Mouse (Mus musculus): ENCODE results near the gene Adipor2. TPM values are rescaled to one million over a fixed set of nuclear protein-coding genes. Genes with fewer than 3 reads are reported as not detected.

The Adipor2 gene
- polyA plus RNA-seq, 1 experiment from 2014 or later, result 15.4 TPM

- no peak overlapping the region for H3K9ac ChIP-seq (replicated peaks; ENCODE audit: low read length)
- H3K27me3 ChIP-seq (ENCODE audit: control insufficient read depth, insufficient read depth, low read length), result no peaks in the 10 kb centered on the region
- H3K36me3 ChIP-seq (replicated peaks; ENCODE audit: control insufficient read depth, insufficient read depth, low read depth, low read length), result no peaks in the 10 kb centered on the region
- DNase-seq (ENCODE audit: low spot score) (no peak), ATAC-seq (replicated peaks; ENCODE audit: insufficient number of reproducible peaks, low FRiP score, low TSS enrichment, low read depth) (no peak)
- no peaks in the 10 kb centered on the region for H3K4me1 ChIP-seq (ENCODE audit: control insufficient read depth, insufficient read depth, low read length)
- no peaks in the 10 kb centered on the region for H3K9me3 ChIP-seq (replicated peaks; ENCODE audit: control insufficient read depth, low read length)
- no peak overlapping the region for H3K4me2 ChIP-seq (ENCODE audit: low read depth, low read length)
- no peak overlapping the region for H3K27ac ChIP-seq (replicated peaks; ENCODE audit: low read depth, low read length)
- WGBS, result 63% methylated on average over 6 of the region's 6 CpGs
- no peak overlapping the region for H3K4me3 ChIP-seq (ENCODE audit: low read depth, low read length)
These were observed 861 bp downstream of the Adipor2 start for GRCm38 (mm10) chr6:119416643-119417042.

- 85% methylated on average over 15 of the region's 15 CpGs for WGBS
These were observed 3.1 kb downstream of the Adipor2 start for GRCm38 (mm10) chr6:119414262-119415043.

GRCm38 (mm10) chr6:119412588-119412987 lies 4.9 kb downstream of the Adipor2 start:
- ATAC-seq (replicated peaks; ENCODE audit: insufficient number of reproducible peaks, low FRiP score, low TSS enrichment, low read depth), result no peak
- H3K27ac ChIP-seq (replicated peaks; ENCODE audit: low read depth, low read length), result no peak overlapping the region
- H3K27me3 ChIP-seq (ENCODE audit: control insufficient read depth, insufficient read depth, low read length), result no peaks in the 10 kb centered on the region
- no peak overlapping the region for H3K9ac ChIP-seq (replicated peaks; ENCODE audit: low read length)
- H3K4me3 ChIP-seq (ENCODE audit: low read depth, low read length), result no peak overlapping the region
- H3K36me3 ChIP-seq (replicated peaks; ENCODE audit: control insufficient read depth, insufficient read depth, low read depth, low read length), result no peaks in the 10 kb centered on the region
- H3K4me1 ChIP-seq (ENCODE audit: control insufficient read depth, insufficient read depth, low read length), result no peaks in the 10 kb centered on the region
- no peaks in the 10 kb centered on the region for H3K9me3 ChIP-seq (replicated peaks; ENCODE audit: control insufficient read depth, low read length)
- 90% methylated on average over 4 of the region's 4 CpGs for WGBS
- H3K4me2 ChIP-seq (ENCODE audit: low read depth, low read length), result no peak overlapping the region
- DNase-seq (ENCODE audit: low spot score), result no peak

More at GRCm38 (mm10) chr6:119414262-119415043, 3.1 kb downstream of the Adipor2 start:
- Histone ChIP-seq H3K27ac (replicated peaks; ENCODE audit: low read depth, low read length) (no peak overlapping the region), H3K9ac (replicated peaks; ENCODE audit: low read length) (no peak overlapping the region), H3K4me1 (ENCODE audit: control insufficient read depth, insufficient read depth, low read length) (no peaks in the 10 kb centered on the region), H3K4me3 (ENCODE audit: low read depth, low read length) (no peak overlapping the region), H3K27me3 (ENCODE audit: control insufficient read depth, insufficient read depth, low read length) (no peaks in the 10 kb centered on the region), H3K4me2 (ENCODE audit: low read depth, low read length) (no peak overlapping the region), H3K36me3 (replicated peaks; ENCODE audit: control insufficient read depth, insufficient read depth, low read depth, low read length) (no peaks in the 10 kb centered on the region), H3K9me3 (replicated peaks; ENCODE audit: control insufficient read depth, low read length) (no peaks in the 10 kb centered on the region)
- no peak for ATAC-seq (replicated peaks; ENCODE audit: insufficient number of reproducible peaks, low FRiP score, low TSS enrichment, low read depth)
- no peak for DNase-seq (ENCODE audit: low spot score)

- ATAC-seq (replicated peaks; ENCODE audit: insufficient number of reproducible peaks, low FRiP score, low TSS enrichment, low read depth), result no peak
- no peaks in the 10 kb centered on the region for H3K4me1 ChIP-seq (ENCODE audit: control insufficient read depth, insufficient read depth, low read length)
- H3K9ac ChIP-seq (replicated peaks; ENCODE audit: low read length), result no peak overlapping the region
- H3K9me3 ChIP-seq (replicated peaks; ENCODE audit: control insufficient read depth, low read length), result no peaks in the 10 kb centered on the region
- no peak overlapping the region for H3K4me3 ChIP-seq (ENCODE audit: low read depth, low read length)
- H3K27ac ChIP-seq (replicated peaks; ENCODE audit: low read depth, low read length), result no peak overlapping the region
- no peak for DNase-seq (ENCODE audit: low spot score)
- H3K27me3 ChIP-seq (ENCODE audit: control insufficient read depth, insufficient read depth, low read length), result no peaks in the 10 kb centered on the region
- H3K36me3 ChIP-seq (replicated peaks; ENCODE audit: control insufficient read depth, insufficient read depth, low read depth, low read length), result no peaks in the 10 kb centered on the region
- WGBS, result 85% methylated on average over 3 of the region's 3 CpGs
- H3K4me2 ChIP-seq (ENCODE audit: low read depth, low read length), result no peak overlapping the region
These were observed 6.0 kb downstream of the Adipor2 start for GRCm38 (mm10) chr6:119411511-119411910.

- Histone ChIP-seq H3K4me1 (ENCODE audit: control insufficient read depth, insufficient read depth, low read length) (no peaks in the 10 kb centered on the region), H3K27me3 (ENCODE audit: control insufficient read depth, insufficient read depth, low read length) (no peaks in the 10 kb centered on the region), H3K36me3 (replicated peaks; ENCODE audit: control insufficient read depth, insufficient read depth, low read depth, low read length) (no peaks in the 10 kb centered on the region), H3K27ac (replicated peaks; ENCODE audit: low read depth, low read length) (no peak overlapping the region), H3K9me3 (replicated peaks; ENCODE audit: control insufficient read depth, low read length) (no peaks in the 10 kb centered on the region), H3K4me2 (ENCODE audit: low read depth, low read length) (no peak overlapping the region), H3K4me3 (ENCODE audit: low read depth, low read length) (no peak overlapping the region), H3K9ac (replicated peaks; ENCODE audit: low read length) (no peak overlapping the region)
- ATAC-seq (replicated peaks; ENCODE audit: insufficient number of reproducible peaks, low FRiP score, low TSS enrichment, low read depth), result no peak
- 81% methylated on average over 1 of the region's 1 CpGs for WGBS
- DNase-seq (ENCODE audit: low spot score), result no peak
These were observed 7.7 kb downstream of the Adipor2 start for GRCm38 (mm10) chr6:119409766-119410165.

- ATAC-seq (replicated peaks; ENCODE audit: insufficient number of reproducible peaks, low FRiP score, low TSS enrichment, low read depth) (no peak), DNase-seq (ENCODE audit: low spot score) (no peak)
- H3K27ac ChIP-seq (replicated peaks; ENCODE audit: low read depth, low read length), result no peak overlapping the region
- 69% methylated on average over 9 of the region's 9 CpGs for WGBS
- H3K4me3 ChIP-seq (ENCODE audit: low read depth, low read length), result no peak overlapping the region
- H3K36me3 ChIP-seq (replicated peaks; ENCODE audit: control insufficient read depth, insufficient read depth, low read depth, low read length), result no peaks in the 10 kb centered on the region
- H3K4me1 ChIP-seq (ENCODE audit: control insufficient read depth, insufficient read depth, low read length), result no peaks in the 10 kb centered on the region
- H3K4me2 ChIP-seq (ENCODE audit: low read depth, low read length), result no peak overlapping the region
- H3K27me3 ChIP-seq (ENCODE audit: control insufficient read depth, insufficient read depth, low read length), result no peaks in the 10 kb centered on the region
- H3K9me3 ChIP-seq (replicated peaks; ENCODE audit: control insufficient read depth, low read length), result no peaks in the 10 kb centered on the region
- H3K9ac ChIP-seq (replicated peaks; ENCODE audit: low read length), result no peak overlapping the region
These were observed 8.9 kb downstream of the Adipor2 start for GRCm38 (mm10) chr6:119408582-119408981.

GRCm38 (mm10) chr6:119407818-119408217 lies 9.7 kb downstream of the Adipor2 start:
- ATAC-seq (replicated peaks; ENCODE audit: insufficient number of reproducible peaks, low FRiP score, low TSS enrichment, low read depth), result no peak
- no peak overlapping the region for H3K4me2 ChIP-seq (ENCODE audit: low read depth, low read length)
- H3K4me3 ChIP-seq (ENCODE audit: low read depth, low read length), result no peak overlapping the region
- H3K27me3 ChIP-seq (ENCODE audit: control insufficient read depth, insufficient read depth, low read length), result no peaks in the 10 kb centered on the region
- no peak for DNase-seq (ENCODE audit: low spot score)
- H3K36me3 ChIP-seq (replicated peaks; ENCODE audit: control insufficient read depth, insufficient read depth, low read depth, low read length), result no peaks in the 10 kb centered on the region
- H3K9ac ChIP-seq (replicated peaks; ENCODE audit: low read length), result no peak overlapping the region
- H3K4me1 ChIP-seq (ENCODE audit: control insufficient read depth, insufficient read depth, low read length), result no peaks in the 10 kb centered on the region
- 59% methylated on average over 6 of the region's 6 CpGs for WGBS
- H3K27ac ChIP-seq (replicated peaks; ENCODE audit: low read depth, low read length), result no peak overlapping the region
- no peaks in the 10 kb centered on the region for H3K9me3 ChIP-seq (replicated peaks; ENCODE audit: control insufficient read depth, low read length)

- Histone ChIP-seq H3K4me2 (ENCODE audit: low read depth, low read length) (no peak overlapping the region), H3K9me3 (replicated peaks; ENCODE audit: control insufficient read depth, low read length) (no peaks in the 10 kb centered on the region), H3K4me1 (ENCODE audit: control insufficient read depth, insufficient read depth, low read length) (no peaks in the 10 kb centered on the region), H3K27me3 (ENCODE audit: control insufficient read depth, insufficient read depth, low read length) (no peaks in the 10 kb centered on the region), H3K9ac (replicated peaks; ENCODE audit: low read length) (no peak overlapping the region), H3K36me3 (replicated peaks; ENCODE audit: control insufficient read depth, insufficient read depth, low read depth, low read length) (no peaks in the 10 kb centered on the region), H3K4me3 (ENCODE audit: low read depth, low read length) (no peak overlapping the region), H3K27ac (replicated peaks; ENCODE audit: low read depth, low read length) (no peak overlapping the region)
- DNase-seq (ENCODE audit: low spot score) (no peak), ATAC-seq (replicated peaks; ENCODE audit: insufficient number of reproducible peaks, low FRiP score, low TSS enrichment, low read depth) (no peak)
- WGBS, result 82% methylated on average over 8 of the region's 8 CpGs
These were observed 11.0 kb downstream of the Adipor2 start for GRCm38 (mm10) chr6:119406528-119406927.
